Mouse (Mus musculus): ENCODE results near the gene Zfp408. TPM values are rescaled to one million over a fixed set of nuclear protein-coding genes. Genes with fewer than 3 reads are reported as not detected.

The Zfp408 gene
- polyA plus RNA-seq, 1 experiment from 2014 or later, result 3.9 TPM

DNA sequence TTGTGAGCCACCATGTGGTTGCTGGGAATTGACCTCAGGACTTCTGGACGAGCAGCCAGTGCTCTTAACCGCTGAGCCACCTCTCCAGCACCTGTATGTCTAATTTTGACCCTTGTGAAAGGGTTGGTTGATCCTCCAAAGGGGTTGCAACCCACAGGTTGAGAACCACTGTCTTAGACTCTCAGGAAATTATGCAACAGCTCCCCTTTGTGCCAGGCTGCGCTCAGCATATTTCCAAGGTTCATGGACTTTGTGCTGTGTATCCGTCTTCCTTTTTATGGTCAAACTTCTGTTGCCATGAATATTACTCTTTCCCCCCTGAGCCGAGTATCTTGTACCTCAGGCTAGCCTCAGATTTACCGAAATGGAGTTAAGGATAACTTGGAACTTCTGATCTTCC is 11.4 kb upstream of the Zfp408 start:
- H3K4me3 ChIP-seq (ENCODE audit: low read depth, low read length), result no peak overlapping the region
- H3K9ac ChIP-seq (replicated peaks; ENCODE audit: low read length), result no peak overlapping the region
- no peaks in the 10 kb centered on the region for H3K27me3 ChIP-seq (ENCODE audit: control insufficient read depth, insufficient read depth, low read length)
- no peaks in the 10 kb centered on the region for H3K4me1 ChIP-seq (ENCODE audit: control insufficient read depth, insufficient read depth, low read length)
- 89% methylated on average over 6 of the region's 6 CpGs for WGBS
- no peak overlapping the region for H3K4me2 ChIP-seq (ENCODE audit: low read depth, low read length)
- no peaks in the 10 kb centered on the region for H3K9me3 ChIP-seq (replicated peaks; ENCODE audit: control insufficient read depth, low read length)
- H3K27ac ChIP-seq (replicated peaks; ENCODE audit: low read depth, low read length), result no peak overlapping the region
- H3K36me3 ChIP-seq (replicated peaks; ENCODE audit: control insufficient read depth, insufficient read depth, low read depth, low read length), result peaks cover 3% of the 10 kb centered on the region
- DNase-seq (ENCODE audit: low spot score) (no peak), ATAC-seq (replicated peaks; ENCODE audit: insufficient number of reproducible peaks, low FRiP score, low TSS enrichment, low read depth) (no peak)

DNA sequence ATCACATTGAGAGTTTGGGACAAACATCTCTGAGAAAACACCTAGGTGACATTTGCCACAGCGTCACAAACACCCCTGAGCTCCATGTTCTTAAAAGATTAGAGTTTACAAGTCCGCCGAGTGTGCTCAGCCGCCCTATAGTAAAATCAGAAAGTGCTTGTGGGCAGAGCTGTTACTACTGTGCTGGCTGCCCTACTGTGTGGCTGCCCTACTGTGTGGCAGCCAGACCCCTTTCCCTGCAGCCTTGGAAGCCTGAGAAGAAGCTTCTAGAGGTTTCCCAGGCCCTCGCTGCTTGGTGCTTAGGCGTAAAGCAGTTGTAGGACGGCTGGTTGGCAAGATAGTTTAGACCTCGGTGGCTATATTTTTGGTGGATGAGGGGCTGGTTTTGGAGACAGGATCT is 10.1 kb upstream of the Zfp408 start:
- WGBS, result 93% methylated on average over 8 of the region's 8 CpGs
- no peak overlapping the region for H3K27ac ChIP-seq (replicated peaks; ENCODE audit: low read depth, low read length)
- DNase-seq (ENCODE audit: low spot score) (no peak), ATAC-seq (replicated peaks; ENCODE audit: insufficient number of reproducible peaks, low FRiP score, low TSS enrichment, low read depth) (no peak)
- H3K27me3 ChIP-seq (ENCODE audit: control insufficient read depth, insufficient read depth, low read length), result no peaks in the 10 kb centered on the region
- H3K36me3 ChIP-seq (replicated peaks; ENCODE audit: control insufficient read depth, insufficient read depth, low read depth, low read length), result peaks cover 3% of the 10 kb centered on the region
- H3K9me3 ChIP-seq (replicated peaks; ENCODE audit: control insufficient read depth, low read length), result no peaks in the 10 kb centered on the region
- H3K4me1 ChIP-seq (ENCODE audit: control insufficient read depth, insufficient read depth, low read length), result no peaks in the 10 kb centered on the region
- no peak overlapping the region for H3K4me2 ChIP-seq (ENCODE audit: low read depth, low read length)
- H3K4me3 ChIP-seq (ENCODE audit: low read depth, low read length), result no peak overlapping the region
- no peak overlapping the region for H3K9ac ChIP-seq (replicated peaks; ENCODE audit: low read length)

GRCm38 (mm10) chr2:91656774-91657173 is 7.2 kb upstream of the Zfp408 start:
- no peak for DNase-seq (ENCODE audit: low spot score)
- 0 out of 2 replicates have a peak, but pooled peaks have one; percentile 18 for ATAC-seq (replicated peaks; ENCODE audit: insufficient number of reproducible peaks, low FRiP score, low TSS enrichment, low read depth)
- H3K9me3 ChIP-seq (replicated peaks; ENCODE audit: control insufficient read depth, low read length), result no peaks in the 10 kb centered on the region
- no peak overlapping the region for H3K9ac ChIP-seq (replicated peaks; ENCODE audit: low read length)
- no peak overlapping the region for H3K4me2 ChIP-seq (ENCODE audit: low read depth, low read length)
- no peaks in the 10 kb centered on the region; the same call in none of the 2 replicates for H3K36me3 ChIP-seq (replicated peaks; ENCODE audit: control insufficient read depth, insufficient read depth, low read depth, low read length)
- WGBS, result 70% methylated on average over 8 of the region's 8 CpGs
- no peaks in the 10 kb centered on the region for H3K27me3 ChIP-seq (ENCODE audit: control insufficient read depth, insufficient read depth, low read length)
- no peak overlapping the region for H3K27ac ChIP-seq (replicated peaks; ENCODE audit: low read depth, low read length)
- H3K4me3 ChIP-seq (ENCODE audit: low read depth, low read length), result no peak overlapping the region
- no peaks in the 10 kb centered on the region for H3K4me1 ChIP-seq (ENCODE audit: control insufficient read depth, insufficient read depth, low read length)

DNA sequence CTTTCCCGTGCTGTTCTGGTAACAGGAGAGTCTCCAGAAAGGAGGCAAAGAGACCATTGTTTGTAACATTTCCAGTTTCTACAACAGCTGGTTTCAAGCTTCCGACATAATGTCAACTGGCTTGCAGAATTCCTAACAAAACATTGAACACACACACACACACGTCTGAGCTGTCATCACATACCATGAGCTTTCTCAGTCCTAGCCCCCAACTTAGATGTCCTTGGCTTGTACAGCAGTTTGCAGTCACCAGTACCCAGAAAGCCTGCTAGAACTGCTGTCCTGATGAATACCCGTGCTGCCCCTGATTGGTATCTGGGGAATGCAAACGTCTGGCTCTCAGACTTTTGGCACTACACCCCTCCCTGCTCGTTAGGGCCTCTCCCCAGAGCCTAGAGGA is 6.2 kb upstream of the Zfp408 start:
- no peak overlapping the region for H3K4me2 ChIP-seq (ENCODE audit: low read depth, low read length)
- H3K27ac ChIP-seq (replicated peaks; ENCODE audit: low read depth, low read length), result no peak overlapping the region
- no peaks in the 10 kb centered on the region for H3K27me3 ChIP-seq (ENCODE audit: control insufficient read depth, insufficient read depth, low read length)
- H3K36me3 ChIP-seq (replicated peaks; ENCODE audit: control insufficient read depth, insufficient read depth, low read depth, low read length), result no peaks in the 10 kb centered on the region; the same call in none of the 2 replicates
- no peaks in the 10 kb centered on the region for H3K9me3 ChIP-seq (replicated peaks; ENCODE audit: control insufficient read depth, low read length)
- no peaks in the 10 kb centered on the region for H3K4me1 ChIP-seq (ENCODE audit: control insufficient read depth, insufficient read depth, low read length)
- ATAC-seq (replicated peaks; ENCODE audit: insufficient number of reproducible peaks, low FRiP score, low TSS enrichment, low read depth) (no peak), DNase-seq (ENCODE audit: low spot score) (no peak)
- H3K9ac ChIP-seq (replicated peaks; ENCODE audit: low read length), result no peak overlapping the region
- no peak overlapping the region for H3K4me3 ChIP-seq (ENCODE audit: low read depth, low read length)
- 71% methylated on average over 6 of the region's 6 CpGs for WGBS

DNA sequence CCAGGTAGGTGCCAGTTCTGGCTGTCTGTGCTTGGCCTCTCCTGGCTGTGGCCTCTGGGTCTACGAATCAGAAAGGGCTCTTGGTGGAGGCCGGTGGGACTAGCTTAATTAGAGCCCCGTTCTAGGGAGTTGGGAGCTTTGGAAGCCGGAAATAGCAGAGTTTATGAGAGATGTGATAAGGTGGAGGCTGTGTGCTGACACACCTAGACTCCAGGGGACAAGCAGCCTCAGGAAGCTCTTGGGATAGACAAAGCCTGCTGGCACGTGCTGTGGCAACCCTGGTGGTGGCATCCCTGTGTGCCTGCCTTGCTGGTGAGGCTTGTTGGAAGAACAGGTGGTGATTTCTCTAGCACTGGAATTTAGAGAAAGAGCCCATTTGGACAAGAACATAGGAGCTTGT is 5.8 kb upstream of the Zfp408 start:
- Histone ChIP-seq H3K27me3 (ENCODE audit: control insufficient read depth, insufficient read depth, low read length) (no peaks in the 10 kb centered on the region), H3K4me3 (ENCODE audit: low read depth, low read length) (no peak overlapping the region), H3K27ac (replicated peaks; ENCODE audit: low read depth, low read length) (no peak overlapping the region), H3K4me1 (ENCODE audit: control insufficient read depth, insufficient read depth, low read length) (no peaks in the 10 kb centered on the region), H3K9ac (replicated peaks; ENCODE audit: low read length) (no peak overlapping the region), H3K4me2 (ENCODE audit: low read depth, low read length) (no peak overlapping the region), H3K36me3 (replicated peaks; ENCODE audit: control insufficient read depth, insufficient read depth, low read depth, low read length) (no peaks in the 10 kb centered on the region; the same call in none of the 2 replicates), H3K9me3 (replicated peaks; ENCODE audit: control insufficient read depth, low read length) (no peaks in the 10 kb centered on the region)
- DNase-seq (ENCODE audit: low spot score) (no peak), ATAC-seq (replicated peaks; ENCODE audit: insufficient number of reproducible peaks, low FRiP score, low TSS enrichment, low read depth) (no peak)
- 94% methylated on average over 5 of the region's 5 CpGs for WGBS

DNA sequence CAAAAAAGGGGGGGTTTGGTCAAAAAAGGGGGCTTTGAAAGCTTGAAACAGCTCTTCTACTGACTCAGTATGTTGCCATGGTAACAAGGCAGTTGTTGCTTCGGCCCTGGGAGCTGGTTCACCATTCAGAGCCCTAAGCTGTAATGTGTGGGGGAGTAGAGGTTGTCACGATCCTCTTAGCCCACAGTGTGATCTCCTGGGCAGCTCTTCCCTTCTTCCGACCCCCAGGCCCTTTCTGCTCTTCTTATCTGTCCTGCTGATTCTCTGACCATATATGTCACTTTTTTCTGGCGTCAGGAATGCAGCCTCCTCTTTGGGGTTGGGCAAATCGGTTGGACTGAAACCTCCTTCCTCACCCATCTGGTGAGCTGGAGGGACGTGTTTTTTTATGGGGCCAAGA is 3.3 kb upstream of the Zfp408 start:
- Histone ChIP-seq H3K4me1 (ENCODE audit: control insufficient read depth, insufficient read depth, low read length) (no peaks in the 10 kb centered on the region), H3K27me3 (ENCODE audit: control insufficient read depth, insufficient read depth, low read length) (no peaks in the 10 kb centered on the region), H3K9me3 (replicated peaks; ENCODE audit: control insufficient read depth, low read length) (no peaks in the 10 kb centered on the region), H3K27ac (replicated peaks; ENCODE audit: low read depth, low read length) (no peak overlapping the region), H3K9ac (replicated peaks; ENCODE audit: low read length) (no peak overlapping the region), H3K4me3 (ENCODE audit: low read depth, low read length) (no peak overlapping the region), H3K4me2 (ENCODE audit: low read depth, low read length) (no peak overlapping the region), H3K36me3 (replicated peaks; ENCODE audit: control insufficient read depth, insufficient read depth, low read depth, low read length) (no peaks in the 10 kb centered on the region; the same call in 1 of the 2 replicates)
- ATAC-seq (replicated peaks; ENCODE audit: insufficient number of reproducible peaks, low FRiP score, low TSS enrichment, low read depth) (no peak), DNase-seq (ENCODE audit: low spot score) (no peak)
- 70% methylated on average over 6 of the region's 6 CpGs for WGBS

- H3K9me3 ChIP-seq (replicated peaks; ENCODE audit: control insufficient read depth, low read length), result no peaks in the 10 kb centered on the region
- no peak overlapping the region for H3K4me3 ChIP-seq (ENCODE audit: low read depth, low read length)
- 88% methylated on average over 14 of the region's 14 CpGs for WGBS
- H3K36me3 ChIP-seq (replicated peaks; ENCODE audit: control insufficient read depth, insufficient read depth, low read depth, low read length), result peaks cover 4% of the 10 kb centered on the region; the same call in 1 of the 2 replicates
- ATAC-seq (replicated peaks; ENCODE audit: insufficient number of reproducible peaks, low FRiP score, low TSS enrichment, low read depth) (no peak), DNase-seq (ENCODE audit: low spot score) (no peak)
- no peak overlapping the region for H3K27ac ChIP-seq (replicated peaks; ENCODE audit: low read depth, low read length)
- no peak overlapping the region for H3K4me2 ChIP-seq (ENCODE audit: low read depth, low read length)
- no peak overlapping the region for H3K9ac ChIP-seq (replicated peaks; ENCODE audit: low read length)
- no peaks in the 10 kb centered on the region for H3K4me1 ChIP-seq (ENCODE audit: control insufficient read depth, insufficient read depth, low read length)
- no peaks in the 10 kb centered on the region for H3K27me3 ChIP-seq (ENCODE audit: control insufficient read depth, insufficient read depth, low read length)
Measured at GRCm38 (mm10) chr2:91651458-91652258, 2.1 kb upstream of the Zfp408 start.

- Histone ChIP-seq H3K27ac (replicated peaks; ENCODE audit: low read depth, low read length) (peak overlapping the region; percentile 56; the same call in 1 of the 2 replicates), H3K36me3 (replicated peaks; ENCODE audit: control insufficient read depth, insufficient read depth, low read depth, low read length) (peaks cover 16% of the 10 kb centered on the region), H3K4me1 (ENCODE audit: control insufficient read depth, insufficient read depth, low read length) (no peaks in the 10 kb centered on the region), H3K4me3 (ENCODE audit: low read depth, low read length) (peak overlapping the region; percentile 85), H3K27me3 (ENCODE audit: control insufficient read depth, insufficient read depth, low read length) (no peaks in the 10 kb centered on the region), H3K9ac (replicated peaks; ENCODE audit: low read length) (peak overlapping the region; percentile 72), H3K9me3 (replicated peaks; ENCODE audit: control insufficient read depth, low read length) (no peaks in the 10 kb centered on the region), H3K4me2 (ENCODE audit: low read depth, low read length) (peak overlapping the region; percentile 69)
- peak; percentile 60; the same call in 1 of the 2 replicates for ATAC-seq (replicated peaks; ENCODE audit: insufficient number of reproducible peaks, low FRiP score, low TSS enrichment, low read depth)
- DNase-seq (ENCODE audit: low spot score), result no peak
- 14% methylated on average over 16 of the region's 16 CpGs for WGBS
Measured at GRCm38 (mm10) chr2:91650360-91650995, 887 bp upstream of the Zfp408 start.
